Mouse (Mus musculus): ENCODE data around the gene Abhd5.

DNA sequence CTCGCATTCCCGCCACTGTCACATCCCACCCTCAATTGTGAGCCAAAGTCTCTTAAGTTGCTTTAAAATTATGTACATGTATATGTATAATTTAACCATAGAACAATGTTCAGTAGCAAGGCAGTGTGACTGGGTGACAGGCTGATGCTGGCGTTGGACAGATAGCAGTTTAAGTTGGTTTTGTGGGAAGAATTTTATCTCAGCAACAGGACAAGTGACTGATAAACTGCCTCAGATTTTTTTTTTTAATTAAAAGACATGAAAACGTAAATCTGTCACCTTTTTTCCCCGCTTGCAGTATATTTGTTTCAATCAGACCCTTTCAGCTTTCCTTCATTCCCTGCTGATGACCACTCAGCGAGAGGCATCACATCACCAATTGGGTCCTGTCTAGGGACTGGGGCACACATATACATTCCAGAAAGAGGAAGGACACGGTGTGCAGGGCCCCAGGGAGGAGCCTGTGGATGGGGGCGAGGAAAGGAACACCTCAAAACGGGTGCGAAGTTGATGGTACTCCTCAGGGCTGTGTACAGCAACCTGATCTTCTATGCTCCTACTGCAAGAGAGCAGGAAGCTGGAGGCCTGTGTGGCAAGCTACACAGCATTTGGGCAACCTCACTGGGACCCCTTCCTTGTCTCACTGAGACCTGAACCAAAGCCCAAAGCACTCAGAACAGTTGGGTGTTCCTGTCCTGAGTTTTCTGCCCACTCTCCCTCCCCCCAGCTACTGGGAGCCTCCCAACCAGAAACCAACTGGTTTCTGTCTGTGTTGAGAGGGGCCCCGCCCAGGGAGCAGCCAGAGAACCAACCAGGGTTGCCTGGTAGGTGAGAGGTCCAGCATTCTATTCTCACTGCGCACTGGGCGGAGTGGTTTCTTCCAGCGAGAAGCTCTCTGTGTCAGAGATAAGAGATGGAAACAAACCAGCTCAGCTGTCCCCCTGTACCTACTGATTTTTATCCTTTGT, 42.1 kb upstream of the Abhd5 start:
- no peak for TF ChIP-seq EP300 (IDR thresholded peaks at IDR 0.05; ENCODE audit: low read depth)
- no peak for TF ChIP-seq CTCF (IDR thresholded peaks at IDR 0.05; ENCODE audit: low read depth)

Data from heart, postnatal 0 days (tissue).